Mouse (Mus musculus) midbrain, embryonic 14.5 days (tissue): ENCODE results near the gene Foxp4. TPM values are rescaled to one million over a fixed set of nuclear protein-coding genes. Genes with fewer than 3 reads are reported as not detected.

Experiments used
- polyA plus RNA-seq: library from polyadenylated mRNA; unstranded; fragments of >200 nt; fragmentation: Nextera tagmentation; extraction: Ambion mirVana; gene quantifications from 2 replicates; pipeline ENCODE4 v1.2.1, GENCODE M21; 2014

Gene Foxp4
- polyA plus RNA-seq, 1 experiment from 2014 or later = 40.9 TPM

Other genes with a start within 250 kb of the Foxp4 start
- gene Tomm6, start 236.3 kb downstream of the Foxp4 start, polyA plus RNA-seq = 298 and 333 TPM in 2 replicates
- 32.3 and 33.2 TPM in 2 replicates for gene Frs3, start 235.6 kb downstream of the Foxp4 start, polyA plus RNA-seq
- gene Gm21981, start 230.2 kb downstream of the Foxp4 start, polyA plus RNA-seq = 5.4 and 7.2 TPM in 2 replicates
- 2.1 TPM in 1 of 2 replicates, not detected in the other for gene Prickle4, start 229.9 kb downstream of the Foxp4 start, polyA plus RNA-seq
- gene Pgc, start 197.8 kb downstream of the Foxp4 start, polyA plus RNA-seq = not detected in 2 replicates
- 1.6 and 2.7 TPM in 2 replicates for gene Tfeb, start 187.6 kb downstream of the Foxp4 start, polyA plus RNA-seq
- gene Mdfi, start 90.0 kb downstream of the Foxp4 start, polyA plus RNA-seq = 8.3 and 8.4 TPM in 2 replicates
- not detected in 2 replicates for gene 1700122O11Rik, start 113.6 kb upstream of the Foxp4 start, polyA plus RNA-seq
- not detected in 2 replicates for gene 1700067P10Rik, start 164.7 kb upstream of the Foxp4 start, polyA plus RNA-seq
- gene 9830107B12Rik, start 221.6 kb upstream of the Foxp4 start, polyA plus RNA-seq = not detected in 2 replicates
- gene A530064D06Rik, start 242.6 kb upstream of the Foxp4 start, polyA plus RNA-seq = 0.32 TPM in 1 of 2 replicates, not detected in the other